ENCODE assay signal across 8 mouse cellular contexts in genomic region chr4:40268204-40268813, GRCm38 (mm10). TPM values are rescaled to one million over a fixed set of nuclear protein-coding genes. Genes with fewer than 3 reads are reported as not detected.
DNase-seq lines count a peak whose midpoint lies in the region; ATAC-seq and TF ChIP-seq lines count a peak whose summit lies in the region.

No protein-coding gene starts in this region.

- H3K9ac ChIP-seq in ES-Bruce4 (ENCODE audit: low read depth, poor library complexity, severe bottlenecking), result peak overlapping the region; percentile 98
- peak overlapping the region; percentile 84 for H3K9ac ChIP-seq in forebrain, embryonic 14.5 days (ENCODE audit: low read length)

- H3K27ac ChIP-seq in ES-Bruce4 (ENCODE audit: insufficient read depth, low read length), result peak overlapping the region; percentile 86
- H3K27ac ChIP-seq in forebrain, embryonic 14.5 days (ENCODE audit: low read depth, low read length), result peak overlapping the region; percentile 97

- peaks cover 25% of the 10 kb centered on the region for H3K36me3 ChIP-seq in ES-Bruce4 (ENCODE audit: control insufficient read depth, insufficient read depth, low read length, poor library complexity, severe bottlenecking)
- peaks cover 23% of the 10 kb centered on the region for H3K36me3 ChIP-seq in forebrain, embryonic 14.5 days (ENCODE audit: control insufficient read depth, insufficient read depth, low read length)

- no peaks in the 10 kb centered on the region for H3K9me3 ChIP-seq in ES-Bruce4 (replicated peaks; ENCODE audit: control insufficient read depth, insufficient read depth, low read length, poor library complexity, severe bottlenecking)
- H3K9me3 ChIP-seq in forebrain, embryonic 14.5 days (replicated peaks; ENCODE audit: control insufficient read depth, low read length), result no peaks in the 10 kb centered on the region

- peak; percentile 40 for ATAC-seq in cerebellum, adult (ENCODE audit: insufficient number of reproducible peaks, low FRiP score, low TSS enrichment)
- peak; percentile 76 for ATAC-seq in forebrain, embryonic 14.5 days
- peak; percentile 56 for ATAC-seq in neutrophil, adult 5-6 weeks (ENCODE audit: extremely low read depth, insufficient number of reproducible peaks, low FRiP score, poor library complexity, severe bottlenecking)

- H3K4me2 ChIP-seq in forebrain, embryonic 14.5 days (ENCODE audit: low read length), result peak overlapping the region; percentile 86

- no peak for TF ChIP-seq CTCF in ES-Bruce4 (IDR thresholded peaks at IDR 0.05; ENCODE audit: low read depth, low read length)
- TF ChIP-seq CTCF in lung, adult 2 months (IDR thresholded peaks at IDR 0.05; ENCODE audit: insufficient read depth, low read length), result no peak

- no peak for TF ChIP-seq EP300 in ES-Bruce4 (IDR thresholded peaks at IDR 0.05; ENCODE audit: insufficient read depth, low read depth, low read length)

- H3K27me3 ChIP-seq in ES-Bruce4 (ENCODE audit: control insufficient read depth, insufficient read depth, low read length, poor library complexity, severe bottlenecking), result no peaks in the 10 kb centered on the region
- H3K27me3 ChIP-seq in forebrain, embryonic 14.5 days (replicated peaks; ENCODE audit: control insufficient read depth, insufficient read depth, low read length), result no peaks in the 10 kb centered on the region

- peak overlapping the region; percentile 96 for H3K4me3 ChIP-seq in ES-Bruce4 (ENCODE audit: low read depth, low read length)
- peak overlapping the region; percentile 81 for H3K4me3 ChIP-seq in forebrain, embryonic 14.5 days (ENCODE audit: low read depth, low read length)
- peak overlapping the region; percentile 85 for H3K4me3 ChIP-seq in lung, adult 2 months (replicated peaks; ENCODE audit: extremely low read depth, low read depth, low read length)

- DNase-seq in forebrain, embryonic 14.5 days (ENCODE audit: low spot score), result peak; percentile 96
- DNase-seq in heart, postnatal 25 days (ENCODE audit: low spot score), result peak; percentile 80
- DNase-seq in layer of hippocampus, adult 18-20 months (ENCODE audit: low spot score in 2 of 2), result peak; percentile 93 to 94
- peak; percentile 93 for DNase-seq in lung, adult 2 months
- DNase-seq in thymus, adult 18-20 months, result peak; percentile 94

- H3K4me1 ChIP-seq in ES-Bruce4 (ENCODE audit: control insufficient read depth, insufficient read depth, low read length), result no peaks in the 10 kb centered on the region
- peaks cover 10% of the 10 kb centered on the region for H3K4me1 ChIP-seq in forebrain, embryonic 14.5 days (ENCODE audit: control insufficient read depth, insufficient read depth, low read length)
- peaks cover 4% of the 10 kb centered on the region for H3K4me1 ChIP-seq in lung, adult 2 months (ENCODE audit: control insufficient read depth, insufficient read depth, low read length)

- intact Hi-C loops in heart, postnatal 25 days (cut with DNase I), result loop anchor here (2.0 kb wide), 1 partner anchor 30 kb away; the partner anchor contains the start of gene Ddx58

- peak; percentile 22 for TF ChIP-seq POLR2A in ES-Bruce4 (IDR thresholded peaks at IDR 0.05; ENCODE audit: insufficient read depth, low read length)
- 0 out of 2 replicates have a peak, but pooled peaks have one; percentile 54 for TF ChIP-seq POLR2A in lung, adult 2 months (IDR thresholded peaks at IDR 0.05; ENCODE audit: borderline replicate concordance, extremely low read depth, low read depth, low read length)

- WGBS in forebrain, embryonic 14.5 days, result 0% methylated on average over 41 of the region's 50 CpGs
- under 1% methylated on average over 49 of the region's 50 CpGs for WGBS in lung, adult 2 months

RNA-seq across cellular contexts. Expression of gene Smim27, which starts 1.1 kb away (rescaled TPM):
- polyA plus RNA-seq in ES-Bruce4 (2011; ENCODE audit: insufficient read depth, insufficient read length, low read depth, missing spikeins), result 4.4 and 4.5 TPM in 2 replicates
- polyA plus RNA-seq in forebrain, embryonic 14.5 days (2014; fragmentation: Nextera tagmentation; extraction: Ambion mirVana), result 20.9 and 21.2 TPM in 2 replicates
- 10 to 100 TPM; 39.4 to 41.1 TPM for total RNA-seq in heart, postnatal 25 days (2021)
- total RNA-seq in layer of hippocampus, adult 18-20 months (2021), result 10 to 100 TPM; 11.8 to 12.7 TPM
- polyA plus RNA-seq in lung, adult 2 months (2012; rRNA removed), result 15.2 and 22.2 TPM in 2 replicates
- 1.6 and 3.6 TPM in 2 replicates for total RNA-seq in neutrophil, adult 5-6 weeks (2017)

RNA-seq across cellular contexts. Expression of gene Topors, which starts 1.3 kb away (rescaled TPM):
- polyA plus RNA-seq in ES-Bruce4 (2011; ENCODE audit: insufficient read depth, insufficient read length, low read depth, missing spikeins), result 62.2 and 66.3 TPM in 2 replicates
- 33.4 and 38.7 TPM in 2 replicates for polyA plus RNA-seq in forebrain, embryonic 14.5 days (2014; fragmentation: Nextera tagmentation; extraction: Ambion mirVana)
- total RNA-seq in heart, postnatal 25 days (2021), result 10 to 100 TPM; 10.1 to 11.5 TPM
- 10 to 100 TPM; 21.6 to 21.7 TPM for total RNA-seq in layer of hippocampus, adult 18-20 months (2021)
- 4.0 and 5.3 TPM in 2 replicates for polyA plus RNA-seq in lung, adult 2 months (2012; rRNA removed)
- total RNA-seq in neutrophil, adult 5-6 weeks (2017), result 64.3 and 72.3 TPM in 2 replicates

RNA-seq across cellular contexts. Expression of gene Ndufb6, which starts 10.9 kb away (rescaled TPM):
- 151 and 188 TPM in 2 replicates for polyA plus RNA-seq in ES-Bruce4 (2011; ENCODE audit: insufficient read depth, insufficient read length, low read depth, missing spikeins)
- 295 and 325 TPM in 2 replicates for polyA plus RNA-seq in forebrain, embryonic 14.5 days (2014; fragmentation: Nextera tagmentation; extraction: Ambion mirVana)
- 100 to 1,000 TPM; 524 to 552 TPM for total RNA-seq in heart, postnatal 25 days (2021)
- total RNA-seq in layer of hippocampus, adult 18-20 months (2021), result 100 to 1,000 TPM; 168 to 175 TPM
- polyA plus RNA-seq in lung, adult 2 months (2012; rRNA removed), result 58.8 and 59.3 TPM in 2 replicates
- total RNA-seq in neutrophil, adult 5-6 weeks (2017), result 12.2 and 24.1 TPM in 2 replicates

RNA-seq across cellular contexts. Expression of gene Ddx58, which starts 28.7 kb away (rescaled TPM):
- polyA plus RNA-seq in ES-Bruce4 (2011; ENCODE audit: insufficient read depth, insufficient read length, low read depth, missing spikeins), result 43.6 and 45.1 TPM in 2 replicates
- 1.9 TPM in 2 replicates for polyA plus RNA-seq in forebrain, embryonic 14.5 days (2014; fragmentation: Nextera tagmentation; extraction: Ambion mirVana)
- 1 to 10 TPM; 7.8 to 7.9 TPM for total RNA-seq in heart, postnatal 25 days (2021)
- 1 to 10 TPM; 3.2 to 4.2 TPM for total RNA-seq in layer of hippocampus, adult 18-20 months (2021)
- polyA plus RNA-seq in lung, adult 2 months (2012; rRNA removed), result 14.0 and 21.8 TPM in 2 replicates
- total RNA-seq in neutrophil, adult 5-6 weeks (2017), result 153 and 157 TPM in 2 replicates

Comparison
In these comparisons a context has a peak if more than half of its experiments do, and no peak if none do; other contexts are left out.
1. Peak in every context shown above with its lines: DNase-seq, ATAC-seq, H3K4me3 ChIP-seq and H3K27ac ChIP-seq.